Mouse (Mus musculus) embryonic facial prominence, embryonic 12.5 days (tissue): ENCODE results near the gene Glp2r. TPM values are rescaled to one million over a fixed set of nuclear protein-coding genes. Genes with fewer than 3 reads are reported as not detected.

Experiments used
- ATAC-seq: fragments of 200-750 bp; cut with Nextera tagmentation; 2 replicates; pipeline ENCODE4 v1.8.0; 2017; ENCODE audit not compliant: insufficient number of reproducible peaks, insufficient read depth, low FRiP score, low TSS enrichment
- H3K27ac ChIP-seq: fragments of 300-500 bp; sonication (generic); 2 replicates; pipeline ENCODE4 v1.5.1; 2016; ENCODE audit warnings: mild to moderate bottlenecking
- H3K27me3 ChIP-seq: fragments of 300-500 bp; sonication (generic); 2 replicates; pipeline ENCODE4 v1.6.1; 2016; ENCODE audit warnings: mild to moderate bottlenecking, moderate library complexity
- H3K36me3 ChIP-seq: fragments of 300-500 bp; sonication (generic); 2 replicates; pipeline ENCODE4 v1.6.1; 2016; ENCODE audit warnings: mild to moderate bottlenecking
- H3K4me1 ChIP-seq: fragments of 300-500 bp; sonication (generic); 2 replicates; pipeline ENCODE4 v1.6.1; 2016
- H3K4me2 ChIP-seq: fragments of 300-500 bp; sonication (generic); replicated peaks from 2 replicates; pipeline ENCODE4 v1.6.1; 2016; ENCODE audit warnings: mild to moderate bottlenecking, moderate library complexity
- H3K4me3 ChIP-seq: fragments of 300-500 bp; sonication (generic); 2 replicates; pipeline ENCODE4 v1.5.1; 2016; ENCODE audit warnings: mild to moderate bottlenecking
- H3K9ac ChIP-seq: fragments of 300-500 bp; sonication (generic); 2 replicates; pipeline ENCODE4 v1.6.1; 2016; ENCODE audit warnings: mild to moderate bottlenecking, moderate library complexity
- H3K9me3 ChIP-seq: fragments of 300-500 bp; sonication (generic); 2 replicates; pipeline ENCODE4 v1.6.1; 2016; ENCODE audit warnings: mild to moderate bottlenecking, moderate library complexity
- WGBS: fragments of 180-500 bp; shearing (Covaris S2); methylation state at CpG from one replicate; pipeline ENCODE4 v1.1.7; 2016; 5-methylcytosine and 5-hydroxymethylcytosine counted together
- polyA plus RNA-seq: library from polyadenylated mRNA; unstranded; fragments of >200 nt; fragmentation: Nextera tagmentation; extraction: Ambion mirVana; gene quantifications from 2 replicates; pipeline ENCODE4 v1.2.1, GENCODE M21; 2016

The Glp2r gene
- polyA plus RNA-seq, 1 experiment from 2014 or later = 0.08 TPM

GRCm38 (mm10) chr11:67672140-67672539 lies 98.8 kb downstream of the Glp2r start:
- 63% methylated on average over 5 of the region's 5 CpGs for WGBS
- Histone ChIP-seq H3K4me2 (no peak overlapping the region), H3K27ac (no peak overlapping the region), H3K27me3 (no peaks in the 10 kb centered on the region), H3K4me1 (no peaks in the 10 kb centered on the region), H3K4me3 (no peak overlapping the region), H3K9me3 (no peaks in the 10 kb centered on the region), H3K36me3 (no peaks in the 10 kb centered on the region), H3K9ac (no peak overlapping the region)
- ATAC-seq = no peak

GRCm38 (mm10) chr11:67670031-67670430 lies 100.9 kb downstream of the Glp2r start:
- WGBS = 95% methylated on average over 6 of the region's 6 CpGs

DNA sequence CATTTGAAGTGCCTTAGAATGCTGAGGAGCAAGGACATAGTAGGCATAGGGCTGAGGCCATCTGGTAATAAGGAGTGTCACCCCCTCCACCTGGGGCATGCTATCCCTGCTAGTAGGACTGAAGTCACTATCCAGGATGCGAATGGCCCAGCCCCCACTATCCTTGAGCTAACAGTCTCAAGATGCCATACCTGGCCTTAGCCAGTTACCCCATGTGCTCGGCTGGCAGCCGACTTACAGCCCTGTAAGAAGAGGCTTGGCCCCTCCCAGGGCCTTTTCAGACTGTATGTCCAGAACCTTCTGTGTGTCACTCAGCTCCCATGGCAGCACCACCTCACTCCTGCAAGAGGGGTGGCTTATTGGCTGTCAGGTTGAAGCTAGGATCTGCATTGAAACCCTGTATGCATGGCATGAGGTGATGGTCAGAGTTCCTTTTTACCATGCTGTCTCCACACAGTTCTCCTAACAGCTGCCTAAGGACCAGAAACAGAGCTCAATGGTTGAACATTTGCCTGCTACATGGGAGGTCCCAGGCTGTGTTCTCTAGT lies 102.4 kb downstream of the Glp2r start:
- Histone ChIP-seq H3K9me3 (no peaks in the 10 kb centered on the region), H3K27ac (no peak overlapping the region), H3K4me3 (no peak overlapping the region), H3K36me3 (no peaks in the 10 kb centered on the region), H3K27me3 (no peaks in the 10 kb centered on the region), H3K4me2 (no peak overlapping the region), H3K4me1 (no peaks in the 10 kb centered on the region), H3K9ac (no peak overlapping the region)
- WGBS = 79% methylated on average over 3 of the region's 3 CpGs
- ATAC-seq = no peak

More at GRCm38 (mm10) chr11:67670031-67670430, 100.9 kb downstream of the Glp2r start:
- Histone ChIP-seq H3K36me3 (no peaks in the 10 kb centered on the region), H3K4me1 (no peaks in the 10 kb centered on the region), H3K27ac (no peak overlapping the region), H3K4me2 (no peak overlapping the region), H3K9me3 (no peaks in the 10 kb centered on the region), H3K4me3 (no peak overlapping the region), H3K9ac (no peak overlapping the region), H3K27me3 (no peaks in the 10 kb centered on the region)
- ATAC-seq = no peak

DNA sequence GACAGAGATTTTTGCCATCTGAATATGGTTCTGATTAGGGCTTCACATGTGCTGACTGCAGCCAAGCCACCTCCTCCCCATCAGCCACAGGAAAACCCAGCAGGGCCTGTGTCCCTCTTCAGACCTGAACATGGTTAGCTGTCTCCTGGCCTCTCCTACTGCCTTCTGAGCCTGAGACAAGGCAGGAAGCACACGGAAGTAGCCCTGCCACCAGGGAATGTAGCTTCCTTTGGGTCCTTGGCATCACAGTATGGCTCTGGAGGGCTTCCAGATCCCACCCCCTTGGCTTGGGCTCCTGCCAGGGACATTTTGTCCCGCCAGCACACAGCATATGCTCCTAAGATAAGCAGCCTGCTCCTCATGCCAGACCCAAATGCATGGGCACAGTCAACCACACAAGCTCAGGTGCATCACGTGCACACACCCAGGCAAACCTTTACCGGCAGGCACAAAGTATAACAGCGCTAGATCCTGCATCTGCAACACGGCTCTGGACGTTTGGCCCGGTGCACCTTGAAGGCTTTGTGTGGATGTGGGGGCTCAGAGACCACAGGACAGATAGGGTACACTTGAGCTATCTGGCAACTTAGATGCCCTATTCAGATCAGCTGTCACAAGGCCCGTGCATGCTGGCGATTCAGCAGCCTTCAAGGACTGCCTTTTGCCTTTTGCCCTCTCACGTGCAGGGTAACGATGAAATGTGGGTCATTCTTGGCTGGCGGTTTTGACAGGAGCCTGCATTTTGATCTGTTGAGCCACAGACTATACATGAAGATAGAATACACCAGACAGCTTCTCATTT lies 103.2 kb downstream of the Glp2r start:
- Histone ChIP-seq H3K4me2 (no peak overlapping the region), H3K27ac (no peak overlapping the region), H3K4me3 (no peak overlapping the region), H3K27me3 (no peaks in the 10 kb centered on the region), H3K36me3 (no peaks in the 10 kb centered on the region), H3K9ac (no peak overlapping the region), H3K4me1 (no peaks in the 10 kb centered on the region), H3K9me3 (no peaks in the 10 kb centered on the region)
- 82% methylated on average over 13 of the region's 13 CpGs for WGBS
- no peak for ATAC-seq

DNA sequence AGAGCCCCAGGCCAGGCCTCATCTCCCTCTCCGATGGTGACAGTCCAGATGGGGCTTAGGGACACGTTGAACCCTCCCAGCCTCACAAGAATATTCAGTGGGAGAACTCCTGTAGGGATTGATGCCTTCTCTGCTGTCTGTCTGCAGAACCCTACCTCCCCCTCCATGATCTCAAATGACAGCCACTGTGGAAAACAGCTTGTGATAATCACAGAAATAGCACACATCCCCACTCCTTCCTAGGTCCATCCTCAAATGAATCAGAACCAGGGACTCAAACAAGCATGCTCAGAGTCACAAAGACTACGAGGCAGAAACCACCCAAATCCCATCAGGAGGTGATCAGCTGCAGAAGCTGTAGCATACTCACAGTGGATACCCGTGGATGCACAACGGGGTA lies 104.8 kb downstream of the Glp2r start:
- no peak for ATAC-seq
- Histone ChIP-seq H3K4me3 (no peak overlapping the region), H3K9me3 (no peaks in the 10 kb centered on the region), H3K27ac (no peak overlapping the region), H3K4me1 (no peaks in the 10 kb centered on the region), H3K4me2 (no peak overlapping the region), H3K36me3 (no peaks in the 10 kb centered on the region), H3K9ac (no peak overlapping the region), H3K27me3 (no peaks in the 10 kb centered on the region)
- 83% methylated on average over 5 of the region's 5 CpGs for WGBS

GRCm38 (mm10) chr11:67664918-67665317 lies 106.0 kb downstream of the Glp2r start:
- H3K4me2 ChIP-seq = no peak overlapping the region
- H3K9ac ChIP-seq = no peak overlapping the region
- no peaks in the 10 kb centered on the region for H3K9me3 ChIP-seq
- H3K27me3 ChIP-seq = no peaks in the 10 kb centered on the region
- H3K36me3 ChIP-seq = no peaks in the 10 kb centered on the region
- ATAC-seq = no peak
- 84% methylated on average over 6 of the region's 6 CpGs for WGBS
- H3K4me3 ChIP-seq = no peak overlapping the region
- no peak overlapping the region for H3K27ac ChIP-seq
- H3K4me1 ChIP-seq = no peaks in the 10 kb centered on the region

DNA sequence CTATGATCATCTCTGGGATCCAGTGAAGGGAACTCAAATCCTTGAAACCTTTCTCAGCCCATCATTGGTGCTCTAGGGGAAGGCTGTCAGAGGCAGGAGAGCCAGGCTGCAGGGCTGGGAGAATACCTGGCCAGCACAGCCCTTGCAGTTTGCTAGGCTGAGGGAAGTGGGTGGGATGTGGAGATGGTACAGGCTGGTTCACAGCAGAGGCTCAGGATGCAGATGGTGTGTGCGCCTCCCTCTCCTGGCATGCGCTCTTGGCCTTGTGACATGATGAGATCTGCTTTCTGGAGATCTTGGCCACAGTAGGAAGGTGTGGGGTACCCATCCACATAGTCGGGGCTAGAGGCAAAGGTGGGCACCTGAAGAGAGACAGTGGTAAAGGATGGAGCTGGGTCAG lies 106.7 kb downstream of the Glp2r start:
- no peak overlapping the region for H3K27ac ChIP-seq
- WGBS = 85% methylated on average over 3 of the region's 3 CpGs
- ATAC-seq = no peak
- no peak overlapping the region for H3K4me2 ChIP-seq
- H3K4me1 ChIP-seq = no peaks in the 10 kb centered on the region
- no peaks in the 10 kb centered on the region for H3K36me3 ChIP-seq
- no peaks in the 10 kb centered on the region for H3K9me3 ChIP-seq
- no peak overlapping the region for H3K4me3 ChIP-seq
- no peaks in the 10 kb centered on the region for H3K27me3 ChIP-seq
- no peak overlapping the region for H3K9ac ChIP-seq

- Histone ChIP-seq H3K36me3 (no peaks in the 10 kb centered on the region), H3K4me1 (no peaks in the 10 kb centered on the region), H3K4me2 (no peak overlapping the region), H3K27me3 (no peaks in the 10 kb centered on the region), H3K27ac (no peak overlapping the region), H3K9ac (no peak overlapping the region), H3K4me3 (no peak overlapping the region), H3K9me3 (no peaks in the 10 kb centered on the region)
- 89% methylated on average over 4 of the region's 4 CpGs for WGBS
- no peak for ATAC-seq
Observed at GRCm38 (mm10) chr11:67663437-67663836, 107.5 kb downstream of the Glp2r start.

- no peak for ATAC-seq
- 89% methylated on average over 8 of the region's 8 CpGs for WGBS
Observed at GRCm38 (mm10) chr11:67661465-67661864, 109.5 kb downstream of the Glp2r start.

GRCm38 (mm10) chr11:67657685-67658382 lies 113.1 kb downstream of the Glp2r start:
- no peak for ATAC-seq
- WGBS = 44% methylated on average over 11 of the region's 11 CpGs

More at GRCm38 (mm10) chr11:67661465-67661864, 109.5 kb downstream of the Glp2r start:
- Histone ChIP-seq H3K4me3 (no peak overlapping the region), H3K27me3 (no peaks in the 10 kb centered on the region), H3K36me3 (no peaks in the 10 kb centered on the region), H3K4me2 (no peak overlapping the region), H3K27ac (no peak overlapping the region), H3K9ac (no peak overlapping the region), H3K4me1 (no peaks in the 10 kb centered on the region), H3K9me3 (no peaks in the 10 kb centered on the region)

GRCm38 (mm10) chr11:67656811-67657210 lies 114.1 kb downstream of the Glp2r start:
- Histone ChIP-seq H3K36me3 (no peaks in the 10 kb centered on the region), H3K9me3 (no peaks in the 10 kb centered on the region), H3K4me2 (no peak overlapping the region), H3K9ac (no peak overlapping the region), H3K4me3 (no peak overlapping the region), H3K4me1 (peaks cover 8% of the 10 kb centered on the region), H3K27ac (no peak overlapping the region), H3K27me3 (no peaks in the 10 kb centered on the region)
- ATAC-seq = no peak
- 87% methylated on average over 9 of the region's 9 CpGs for WGBS

More at GRCm38 (mm10) chr11:67657685-67658382, 113.1 kb downstream of the Glp2r start:
- Histone ChIP-seq H3K4me1 (peaks cover 5% of the 10 kb centered on the region), H3K36me3 (no peaks in the 10 kb centered on the region), H3K9ac (no peak overlapping the region), H3K4me2 (no peak overlapping the region), H3K4me3 (no peak overlapping the region), H3K9me3 (no peaks in the 10 kb centered on the region), H3K27me3 (no peaks in the 10 kb centered on the region), H3K27ac (no peak overlapping the region)

DNA sequence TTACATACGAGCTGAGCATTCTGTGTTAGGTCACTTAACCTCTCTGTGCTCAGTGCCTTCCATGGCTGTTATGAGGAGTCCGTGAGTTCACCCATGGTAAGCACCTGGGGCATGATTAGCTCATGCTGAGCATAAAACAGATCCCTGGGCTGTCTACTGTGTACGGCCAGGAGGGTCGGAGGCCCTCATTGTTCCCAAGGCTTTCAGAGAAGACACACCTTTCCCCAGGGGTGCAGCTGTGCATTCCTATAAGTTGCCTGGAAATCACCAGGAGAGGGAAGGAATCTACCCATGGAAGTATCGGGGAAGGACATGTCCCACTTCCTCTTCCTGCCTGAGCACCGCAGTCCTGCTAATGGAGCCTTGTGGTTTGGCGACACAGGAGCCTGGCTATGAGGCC lies 114.6 kb downstream of the Glp2r start:
- ATAC-seq = no peak
- H3K4me2 ChIP-seq = no peak overlapping the region
- 74% methylated on average over 7 of the region's 7 CpGs for WGBS

More for the DNA sequence above, 114.6 kb downstream of the Glp2r start:
- Histone ChIP-seq H3K36me3 (no peaks in the 10 kb centered on the region), H3K27me3 (no peaks in the 10 kb centered on the region), H3K9me3 (no peaks in the 10 kb centered on the region), H3K4me3 (no peak overlapping the region), H3K27ac (no peak overlapping the region), H3K9ac (no peak overlapping the region), H3K4me1 (peaks cover 8% of the 10 kb centered on the region)
